Mouse (Mus musculus) myocyte (in vitro differentiated cells): ENCODE results near the gene Paqr6. TPM values are rescaled to one million over a fixed set of nuclear protein-coding genes. Genes with fewer than 3 reads are reported as not detected.

Experiments used
- H3K27me3 ChIP-seq: one replicate; pipeline ENCODE4 v1.6.1; 2011; ENCODE audit not compliant: control insufficient read depth, insufficient read depth, insufficient read length
- H3K36me3 ChIP-seq: one replicate; pipeline ENCODE4 v1.6.1; 2011; ENCODE audit not compliant: control insufficient read depth, insufficient read depth
- H3K4me2 ChIP-seq: one replicate; pipeline ENCODE4 v1.6.1; 2011; ENCODE audit warnings: low read depth, control low read depth
- H3K4me3 ChIP-seq: one replicate; pipeline ENCODE4 v1.5.1; 2011; ENCODE audit warnings: mild to moderate bottlenecking, control low read depth, moderate library complexity
- H3K79me2 ChIP-seq: one replicate; pipeline ENCODE4 v1.6.1; 2011; ENCODE audit not compliant: control insufficient read depth, insufficient read depth
- H3ac ChIP-seq: one replicate; pipeline ENCODE4 v1.6.1; 2011; ENCODE audit not compliant: control insufficient read depth, insufficient read length
- CEBPB ChIP-seq: IDR thresholded peaks from 2 replicates; pipeline ENCODE4 v1.6.1; 2011; ENCODE audit warnings: mild to moderate bottlenecking, moderate library complexity; ENCODE audit not compliant: poor library complexity, insufficient read depth, severe bottlenecking
- E2F4 ChIP-seq: IDR thresholded peaks from one replicate; pipeline ENCODE4 v1.6.1; 2011; ENCODE audit warnings: mild to moderate bottlenecking, control low read depth, moderate library complexity; ENCODE audit not compliant: insufficient read depth
- MAX ChIP-seq: IDR thresholded peaks from one replicate; pipeline ENCODE4 v1.6.1; 2011; ENCODE audit warnings: low read depth, mild to moderate bottlenecking, control low read depth
- MYOD1 ChIP-seq, 3 experiments: IDR thresholded peaks; one replicate each; pipeline ENCODE4 v1.6.1; 2011; ENCODE audit warnings: control low read depth in 2 of 3, low read depth in 2 of 3, mild to moderate bottlenecking in 2 of 3, moderate library complexity in 1 of 3; ENCODE audit not compliant: insufficient read length in 2 of 3, control insufficient read depth in 1 of 3
- MYOG ChIP-seq, 3 experiments: IDR thresholded peaks; one replicate each; pipeline ENCODE4 v1.6.1; 2011; ENCODE audit warnings: control low read depth in 2 of 3, low read depth in 2 of 3, mild to moderate bottlenecking in 2 of 3; ENCODE audit not compliant: insufficient read length in 2 of 3, control insufficient read depth in 1 of 3, insufficient read depth in 1 of 3
- POLR2A ChIP-seq: IDR thresholded peaks from one replicate; pipeline ENCODE4 v1.6.1; 2011; ENCODE audit warnings: low read depth, mild to moderate bottlenecking, control low read depth, moderate library complexity; ENCODE audit not compliant: insufficient read length
- POLR2AphosphoS2 ChIP-seq: IDR thresholded peaks from one replicate; pipeline ENCODE4 v1.6.1; 2011; ENCODE audit warnings: low read depth, control low read depth; ENCODE audit not compliant: insufficient read length
- REST ChIP-seq: IDR thresholded peaks from one replicate; pipeline ENCODE4 v1.6.1; 2011; ENCODE audit warnings: mild to moderate bottlenecking, control low read depth, moderate library complexity; ENCODE audit not compliant: insufficient read depth, insufficient read length
- SRF ChIP-seq: IDR thresholded peaks from one replicate; pipeline ENCODE4 v1.6.1; 2011; ENCODE audit warnings: low read depth; ENCODE audit not compliant: control insufficient read depth, insufficient read length
- TCF12 ChIP-seq: IDR thresholded peaks from one replicate; pipeline ENCODE4 v1.6.1; 2011; ENCODE audit warnings: mild to moderate bottlenecking, control low read depth; ENCODE audit not compliant: poor library complexity, insufficient read depth, severe bottlenecking
- TCF3 ChIP-seq: IDR thresholded peaks from one replicate; pipeline ENCODE4 v1.6.1; 2011; ENCODE audit warnings: low read depth, control low read depth; ENCODE audit not compliant: insufficient read length
- USF1 ChIP-seq: IDR thresholded peaks from one replicate; pipeline ENCODE4 v1.6.1; 2011; ENCODE audit warnings: low read depth, mild to moderate bottlenecking, control low read depth, moderate library complexity
- polyA plus RNA-seq: library from polyadenylated mRNA; unstranded; fragments of >200 nt; fragmentation: generic; extraction: Trizol; gene quantifications from one replicate; pipeline ENCODE4 v1.2.1, GENCODE M21; 2012; ENCODE audit warnings: missing spikeins

Paqr6 gene
- polyA plus RNA-seq, 1 experiment = not detected

DNA sequence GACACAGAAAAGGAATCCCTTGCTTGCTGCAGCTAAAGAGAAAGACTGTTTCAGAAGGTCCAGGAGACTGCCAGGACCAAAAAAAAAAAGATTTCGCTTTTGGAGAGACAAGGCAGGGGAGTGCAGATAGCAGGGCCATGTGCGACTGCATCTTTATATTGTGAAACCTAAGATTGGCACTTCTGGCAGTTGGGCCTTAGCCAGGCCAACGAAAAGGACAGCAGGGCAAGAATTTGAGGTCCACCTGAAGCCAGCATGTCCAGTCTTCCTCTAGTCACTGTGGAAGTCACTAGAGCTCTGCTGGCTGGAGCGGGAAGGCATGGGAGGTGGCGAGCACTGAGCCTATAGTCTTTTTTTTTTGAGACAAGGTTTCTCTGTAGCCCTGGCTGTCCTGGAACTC lies 44.6 kb downstream of the Paqr6 start:
- peak overlapping the region; percentile 76 for H3K4me2 ChIP-seq

DNA sequence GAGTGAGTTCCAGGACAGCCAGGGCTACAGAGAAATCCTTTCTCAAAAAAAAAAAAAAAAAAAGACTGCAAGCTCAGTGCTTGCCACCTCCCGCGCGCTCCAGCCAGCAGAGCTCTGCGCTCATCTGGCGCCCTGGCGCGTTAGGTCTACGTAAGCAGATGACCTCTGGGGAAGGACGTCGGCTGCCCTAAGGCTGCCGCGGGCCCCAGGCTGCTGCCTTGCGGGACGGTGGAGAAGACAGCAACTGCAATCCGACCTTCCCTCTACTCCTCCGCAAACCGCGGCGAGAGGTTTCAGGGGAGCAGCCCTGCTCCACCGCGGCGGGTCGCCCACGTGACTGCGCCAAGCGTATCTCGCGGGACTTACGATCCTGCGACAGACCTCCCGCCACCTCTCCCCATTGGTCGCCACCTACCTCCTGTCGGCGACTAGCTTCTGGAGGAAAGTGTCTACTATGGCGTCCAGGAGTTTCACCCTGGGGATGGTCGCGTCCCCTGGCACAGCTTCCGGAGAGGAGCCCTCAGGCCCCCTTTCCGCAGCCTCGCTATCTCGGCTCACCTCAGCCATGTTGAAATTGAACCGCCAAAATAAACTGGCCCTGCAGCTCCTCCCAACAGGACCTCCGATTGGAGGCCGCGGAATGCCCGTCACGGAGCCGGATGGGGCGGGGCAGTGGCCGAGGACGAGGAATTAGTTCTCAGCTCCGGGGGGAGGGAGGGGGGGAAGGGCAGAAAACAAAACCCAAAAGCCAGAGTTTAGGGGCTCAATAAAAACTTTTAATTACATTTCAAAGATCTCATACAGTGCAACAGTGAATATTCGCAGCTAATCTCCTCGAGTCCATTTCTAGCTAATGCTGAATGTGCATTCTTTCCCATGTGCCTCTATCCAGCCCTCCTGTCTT lies 45.6 kb downstream of the Paqr6 start, which contains the start of gene Pmf1:
Gene Pmf1, minus strand, starts transcription at position 591 of the 904 bp plus-strand sequence.
- no peaks in the 10 kb centered on the region for H3K27me3 ChIP-seq
- peak; percentile 97 for TF ChIP-seq USF1
- TF ChIP-seq TCF3 = no peak
- TF ChIP-seq MYOD1 (IDR thresholded peaks at IDR 0.05; ENCODE audit: control insufficient read depth in 1 of 3, insufficient read length in 2 of 3, low read depth in 2 of 3) = peak in 1 of 3 experiments; percentile 25
- TF ChIP-seq POLR2AphosphoS2 = peak; percentile 99
- no peak for TF ChIP-seq SRF
- no peak for TF ChIP-seq TCF12
- TF ChIP-seq REST = no peak
- TF ChIP-seq MYOG (IDR thresholded peaks at IDR 0.05; ENCODE audit: control insufficient read depth in 1 of 3, insufficient read depth in 1 of 3, insufficient read length in 2 of 3, low read depth in 2 of 3) = peak in 1 of 3 experiments; percentile 39
- no peak for TF ChIP-seq MAX
- TF ChIP-seq CEBPB = no peak
- peak; percentile 100 for TF ChIP-seq POLR2A
- TF ChIP-seq E2F4 = peak; percentile 58
- peaks cover 16% of the 10 kb centered on the region for H3K79me2 ChIP-seq
- H3K36me3 ChIP-seq = peaks cover 4% of the 10 kb centered on the region
- peak within 1 kb of the TSS; percentile 30 for H3ac ChIP-seq
- H3K4me2 ChIP-seq = peak within 1 kb of the TSS; percentile 76
- peak within 1 kb of the TSS; percentile 83 for H3K4me3 ChIP-seq

More for the DNA sequence above, 44.6 kb downstream of the Paqr6 start:
- TF ChIP-seq SRF = no peak
- TF ChIP-seq POLR2AphosphoS2 = no peak
- no peak for TF ChIP-seq TCF3
- no peak for TF ChIP-seq REST
- TF ChIP-seq MYOD1 (IDR thresholded peaks at IDR 0.05; ENCODE audit: control insufficient read depth in 1 of 3, insufficient read length in 2 of 3, low read depth in 2 of 3) = no peak
- no peak for TF ChIP-seq E2F4
- no peak for TF ChIP-seq MAX
- TF ChIP-seq CEBPB = no peak
- no peak for TF ChIP-seq MYOG (IDR thresholded peaks at IDR 0.05; ENCODE audit: control insufficient read depth in 1 of 3, insufficient read depth in 1 of 3, insufficient read length in 2 of 3, low read depth in 2 of 3)
- TF ChIP-seq TCF12 = no peak
- no peak for TF ChIP-seq POLR2A
- no peak for TF ChIP-seq USF1
- Histone ChIP-seq H3K27me3 (no peaks in the 10 kb centered on the region), H3K36me3 (no peaks in the 10 kb centered on the region), H3K79me2 (peaks cover 16% of the 10 kb centered on the region), H3K4me3 (peak overlapping the region; percentile 83), H3ac (peak overlapping the region; percentile 30)

DNA sequence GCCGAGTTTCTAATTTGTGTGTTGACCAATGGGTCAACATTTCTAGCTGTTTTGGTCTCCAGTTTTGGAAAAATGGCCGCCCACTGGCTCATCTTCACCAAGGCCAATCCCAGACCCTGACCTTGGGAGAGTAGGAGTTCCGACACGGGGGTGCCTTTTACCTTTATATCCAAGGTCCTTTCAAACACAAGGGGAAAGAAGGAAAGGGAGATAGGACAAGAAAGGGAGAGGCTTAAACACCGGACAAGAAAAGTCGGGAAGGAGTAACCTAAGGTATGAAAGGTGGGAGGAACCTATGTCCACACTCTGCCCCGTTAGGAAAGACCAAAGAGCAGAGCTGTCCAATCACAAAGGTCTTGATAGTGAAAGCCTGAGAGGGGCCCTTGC lies 46.3 kb downstream of the Paqr6 start:
- TF ChIP-seq REST (no peak), CEBPB (no peak), MAX (no peak), MYOG (IDR thresholded peaks at IDR 0.05; ENCODE audit: control insufficient read depth in 1 of 3, insufficient read depth in 1 of 3, insufficient read length in 2 of 3, low read depth in 2 of 3) (no peak)
- peaks cover 12% of the 10 kb centered on the region for H3K79me2 ChIP-seq
- H3K4me3 ChIP-seq = peak overlapping the region; percentile 83

GRCm38 (mm10) chr3:88411681-88412080 lies 47.3 kb downstream of the Paqr6 start:
- H3K4me3 ChIP-seq = no peak overlapping the region
- TF ChIP-seq TCF3 = no peak
- peak in 1 of 3 experiments; percentile 28 for TF ChIP-seq MYOG (IDR thresholded peaks at IDR 0.05; ENCODE audit: control insufficient read depth in 1 of 3, insufficient read depth in 1 of 3, insufficient read length in 2 of 3, low read depth in 2 of 3)
- peak in 2 of 3 experiments; percentile 38 to 49 for TF ChIP-seq MYOD1 (IDR thresholded peaks at IDR 0.05; ENCODE audit: control insufficient read depth in 1 of 3, insufficient read length in 2 of 3, low read depth in 2 of 3)
- H3K27me3 ChIP-seq = no peaks in the 10 kb centered on the region
- H3K36me3 ChIP-seq = peaks cover 4% of the 10 kb centered on the region
- H3K4me2 ChIP-seq = no peak overlapping the region
- H3K79me2 ChIP-seq = peaks cover 3% of the 10 kb centered on the region
- no peak overlapping the region for H3ac ChIP-seq

More for the DNA sequence above, 46.3 kb downstream of the Paqr6 start:
- peak overlapping the region; percentile 30 for H3ac ChIP-seq
- peak overlapping the region; percentile 76 for H3K4me2 ChIP-seq
- peaks cover 4% of the 10 kb centered on the region for H3K36me3 ChIP-seq
- no peaks in the 10 kb centered on the region for H3K27me3 ChIP-seq

GRCm38 (mm10) chr3:88412636-88413035 lies 48.3 kb downstream of the Paqr6 start:
- TF ChIP-seq POLR2AphosphoS2 (no peak), TCF3 (no peak), POLR2A (no peak), REST (no peak), E2F4 (no peak), MYOG (IDR thresholded peaks at IDR 0.05; ENCODE audit: control insufficient read depth in 1 of 3, insufficient read depth in 1 of 3, insufficient read length in 2 of 3, low read depth in 2 of 3) (no peak), MAX (no peak), TCF12 (no peak), SRF (no peak), CEBPB (no peak), USF1 (no peak), MYOD1 (IDR thresholded peaks at IDR 0.05; ENCODE audit: control insufficient read depth in 1 of 3, insufficient read length in 2 of 3, low read depth in 2 of 3) (no peak)
- H3K27me3 ChIP-seq = no peaks in the 10 kb centered on the region

More at GRCm38 (mm10) chr3:88412636-88413035, 48.3 kb downstream of the Paqr6 start:
- no peaks in the 10 kb centered on the region for H3K79me2 ChIP-seq
- no peak overlapping the region for H3K4me3 ChIP-seq
- H3K4me2 ChIP-seq = no peak overlapping the region
- H3ac ChIP-seq = no peak overlapping the region
- peaks cover 4% of the 10 kb centered on the region for H3K36me3 ChIP-seq
